Mouse (Mus musculus) forebrain, embryonic 14.5 days (tissue): ENCODE measurements around the gene Dnah11. TPM values are rescaled to one million over a fixed set of nuclear protein-coding genes. Genes with fewer than 3 reads are reported as not detected.
A peak's percentile ranks its signal among the peaks of the same experiment; 100 is the strongest.

Source experiments
- ATAC-seq: fragments of 200-750 bp; cut with Nextera tagmentation; 2 replicates; pipeline ENCODE4 v1.8.0; 2017; ENCODE audit warnings: mild to moderate bottlenecking, moderate library complexity
- DNase-seq: peaks from one replicate; pipeline ENCODE4 v3.0.0-alpha.2; 2015; ENCODE audit warnings: low spot score
- H3K27ac ChIP-seq: fragments of 300-500 bp; sonication (generic); 2 replicates; pipeline ENCODE4 v1.5.1; 2014; ENCODE audit warnings: low read depth, mild to moderate bottlenecking, control low read depth, low read length, moderate library complexity
- H3K27me3 ChIP-seq: fragments of 300-500 bp; sonication (generic); replicated peaks from 2 replicates; pipeline ENCODE4 v1.6.1; 2014; ENCODE audit warnings: low read length, control low read depth, mixed read lengths; ENCODE audit not compliant: control insufficient read depth, insufficient read depth
- H3K36me3 ChIP-seq: fragments of 300-500 bp; sonication (generic); 2 replicates; pipeline ENCODE4 v1.6.1; 2014; ENCODE audit warnings: low read length, control low read depth; ENCODE audit not compliant: control insufficient read depth, insufficient read depth
- H3K4me1 ChIP-seq: fragments of 300-500 bp; sonication (generic); 2 replicates; pipeline ENCODE4 v1.6.1; 2014; ENCODE audit warnings: antibody characterized with exemption, low read length, control low read depth; ENCODE audit not compliant: control insufficient read depth, insufficient read depth
- H3K4me2 ChIP-seq: fragments of 300-500 bp; sonication (generic); 2 replicates; pipeline ENCODE4 v1.6.1; 2014; ENCODE audit warnings: mild to moderate bottlenecking, control low read depth, low read length
- H3K4me3 ChIP-seq: fragments of 300-500 bp; sonication (generic); 2 replicates; pipeline ENCODE4 v1.5.1; 2014; ENCODE audit warnings: low read depth, low read length, control low read depth
- H3K9ac ChIP-seq: fragments of 300-500 bp; sonication (generic); 2 replicates; pipeline ENCODE4 v1.6.1; 2014; ENCODE audit warnings: mild to moderate bottlenecking, low read length, control low read depth, moderate library complexity
- H3K9me3 ChIP-seq: fragments of 300-500 bp; sonication (generic); replicated peaks from 2 replicates; pipeline ENCODE4 v1.6.1; 2016; ENCODE audit warnings: low read length, control low read depth, mixed read lengths; ENCODE audit not compliant: control insufficient read depth
- WGBS: fragments of 180-500 bp; shearing (Covaris S2); extraction: QIAGEN DNeasy Blood & Tissue Kit; methylation state at CpG from one replicate; pipeline ENCODE4 v1.1.7; 2014; 5-methylcytosine and 5-hydroxymethylcytosine counted together
- polyA plus RNA-seq: library from polyadenylated mRNA; unstranded; fragments of >200 nt; fragmentation: Nextera tagmentation; extraction: Ambion mirVana; gene quantifications from 2 replicates; pipeline ENCODE4 v1.2.1, GENCODE M21; 2014

Gene Dnah11
- polyA plus RNA-seq, 1 experiment from 2014 or later: 0.11 TPM

GRCm38 (mm10) chr12:117853316-117853715, 345.5 kb downstream of the Dnah11 start:
- no peak overlapping the region for H3K4me3 ChIP-seq
- H3K27me3 ChIP-seq: no peaks in the 10 kb centered on the region
- peak; percentile 70 for DNase-seq
- H3K36me3 ChIP-seq: no peaks in the 10 kb centered on the region
- H3K9ac ChIP-seq: no peak overlapping the region
- no peak overlapping the region for H3K4me2 ChIP-seq
- no peaks in the 10 kb centered on the region for H3K9me3 ChIP-seq
- no peaks in the 10 kb centered on the region; the same call in 1 of the 2 replicates for H3K4me1 ChIP-seq
- H3K27ac ChIP-seq: no peak overlapping the region
- ATAC-seq: peak; percentile 57
- WGBS: 26% methylated on average over 6 of the region's 6 CpGs

DNA sequence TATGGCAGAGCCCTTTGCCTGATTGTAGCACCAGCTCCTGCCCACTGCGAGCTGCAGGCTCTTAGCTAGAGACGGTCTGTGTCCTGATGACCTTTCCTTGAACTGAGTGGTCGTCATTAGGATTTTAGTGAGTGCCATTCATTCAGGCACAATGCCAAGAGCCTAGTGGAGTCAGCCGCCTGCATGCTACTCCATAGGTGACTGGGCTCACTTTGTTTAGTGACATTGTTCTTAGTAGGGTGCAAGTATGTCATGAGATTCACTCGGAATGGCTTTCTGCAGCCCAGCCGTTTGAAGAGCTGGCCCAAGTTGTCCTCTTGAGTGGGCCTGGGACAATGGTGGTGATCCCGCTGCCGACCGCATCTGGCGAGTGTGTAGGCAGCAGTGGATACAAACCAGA, 348.4 kb downstream of the Dnah11 start:
- Histone ChIP-seq H3K4me2 (no peak overlapping the region), H3K27ac (no peak overlapping the region), H3K4me3 (no peak overlapping the region), H3K36me3 (no peaks in the 10 kb centered on the region), H3K9me3 (no peaks in the 10 kb centered on the region), H3K27me3 (no peaks in the 10 kb centered on the region), H3K9ac (no peak overlapping the region), H3K4me1 (no peaks in the 10 kb centered on the region; the same call in 1 of the 2 replicates)
- WGBS: 19% methylated on average over 10 of the region's 10 CpGs
- ATAC-seq: no peak
- no peak for DNase-seq

DNA sequence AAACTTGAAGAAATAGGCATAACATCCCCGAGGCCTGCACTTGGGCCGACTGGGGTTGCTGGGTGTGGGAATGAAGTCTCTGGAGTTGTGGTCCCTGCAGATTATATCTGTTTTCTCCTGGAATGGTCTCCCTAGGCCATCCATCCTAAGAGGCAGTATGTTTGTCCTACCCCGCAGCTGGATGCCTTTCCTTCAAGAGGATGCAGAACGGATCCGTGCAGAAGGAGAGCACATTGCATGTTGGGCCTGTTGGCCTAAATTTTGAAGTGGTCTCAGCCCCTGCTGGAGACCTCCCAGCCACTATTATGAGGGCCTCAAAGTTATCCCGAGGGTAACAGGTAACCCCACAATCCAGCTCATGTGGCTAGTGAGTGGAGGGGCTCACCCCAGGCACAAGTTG, 350.2 kb downstream of the Dnah11 start:
- WGBS: 94% methylated on average over 6 of the region's 6 CpGs
- Histone ChIP-seq H3K9ac (no peak overlapping the region), H3K4me1 (no peaks in the 10 kb centered on the region; the same call in 1 of the 2 replicates), H3K27me3 (no peaks in the 10 kb centered on the region), H3K4me3 (no peak overlapping the region), H3K4me2 (no peak overlapping the region), H3K27ac (no peak overlapping the region), H3K36me3 (no peaks in the 10 kb centered on the region), H3K9me3 (no peaks in the 10 kb centered on the region)
- ATAC-seq: no peak
- DNase-seq: no peak

DNA sequence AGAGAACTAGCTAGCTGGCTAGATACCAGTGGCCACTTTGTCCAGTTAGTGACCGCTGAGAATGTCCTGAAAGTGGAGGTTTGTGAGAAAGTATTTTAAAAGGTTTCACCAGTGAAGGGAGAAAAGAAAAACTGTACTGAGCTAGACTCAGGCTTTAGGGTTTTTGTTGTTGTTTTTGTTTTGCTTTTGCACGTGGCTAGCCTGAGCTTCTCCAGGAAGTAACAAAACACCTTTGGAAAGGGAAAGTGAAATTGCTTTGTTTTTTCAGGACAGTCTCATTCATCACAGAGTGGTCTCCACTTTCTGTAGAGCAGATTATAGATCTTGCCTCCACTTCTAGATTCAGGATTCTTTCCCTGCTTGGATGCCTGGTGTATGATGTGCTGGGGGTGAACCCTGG, 353.9 kb downstream of the Dnah11 start:
- 19% methylated on average over 2 of the region's 2 CpGs for WGBS
- Histone ChIP-seq H3K27me3 (no peaks in the 10 kb centered on the region), H3K4me2 (peak overlapping the region; percentile 98), H3K4me1 (no peaks in the 10 kb centered on the region), H3K27ac (no peak overlapping the region), H3K36me3 (no peaks in the 10 kb centered on the region), H3K4me3 (no peak overlapping the region), H3K9ac (0 out of 2 replicates have a peak overlapping the region, but pooled peaks have one; percentile 13), H3K9me3 (no peaks in the 10 kb centered on the region)
- DNase-seq (no peak), ATAC-seq (no peak)

DNA sequence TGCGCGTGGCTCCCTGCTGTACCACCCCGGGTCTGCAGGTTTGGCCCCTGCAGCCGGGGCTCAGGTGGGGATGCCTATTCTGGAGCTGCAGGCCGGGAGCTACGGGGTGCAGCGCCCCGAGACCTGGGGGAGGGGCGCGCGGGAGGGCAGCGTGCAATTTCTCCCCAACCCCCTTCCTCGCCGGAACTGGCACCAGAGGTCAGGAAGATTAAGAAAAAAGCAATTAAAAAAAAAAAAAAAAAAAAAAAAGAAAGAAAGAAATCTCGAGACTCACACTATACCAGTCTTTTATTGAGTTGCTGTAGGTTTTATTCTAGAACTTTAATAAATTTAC, 354.8 kb downstream of the Dnah11 start:
- H3K9ac ChIP-seq: peak overlapping the region; percentile 77
- H3K4me1 ChIP-seq: no peaks in the 10 kb centered on the region
- H3K36me3 ChIP-seq: no peaks in the 10 kb centered on the region
- peak overlapping the region; percentile 98 for H3K4me2 ChIP-seq
- ATAC-seq (no peak; the same call in 1 of the 2 replicates), DNase-seq (no peak)
- H3K27ac ChIP-seq: peak overlapping the region; percentile 53; the same call in 1 of the 2 replicates
- peak overlapping the region; percentile 68 for H3K4me3 ChIP-seq
- no peaks in the 10 kb centered on the region for H3K27me3 ChIP-seq
- H3K9me3 ChIP-seq: no peaks in the 10 kb centered on the region
- WGBS: under 1% methylated on average over 15 of the region's 15 CpGs

DNA sequence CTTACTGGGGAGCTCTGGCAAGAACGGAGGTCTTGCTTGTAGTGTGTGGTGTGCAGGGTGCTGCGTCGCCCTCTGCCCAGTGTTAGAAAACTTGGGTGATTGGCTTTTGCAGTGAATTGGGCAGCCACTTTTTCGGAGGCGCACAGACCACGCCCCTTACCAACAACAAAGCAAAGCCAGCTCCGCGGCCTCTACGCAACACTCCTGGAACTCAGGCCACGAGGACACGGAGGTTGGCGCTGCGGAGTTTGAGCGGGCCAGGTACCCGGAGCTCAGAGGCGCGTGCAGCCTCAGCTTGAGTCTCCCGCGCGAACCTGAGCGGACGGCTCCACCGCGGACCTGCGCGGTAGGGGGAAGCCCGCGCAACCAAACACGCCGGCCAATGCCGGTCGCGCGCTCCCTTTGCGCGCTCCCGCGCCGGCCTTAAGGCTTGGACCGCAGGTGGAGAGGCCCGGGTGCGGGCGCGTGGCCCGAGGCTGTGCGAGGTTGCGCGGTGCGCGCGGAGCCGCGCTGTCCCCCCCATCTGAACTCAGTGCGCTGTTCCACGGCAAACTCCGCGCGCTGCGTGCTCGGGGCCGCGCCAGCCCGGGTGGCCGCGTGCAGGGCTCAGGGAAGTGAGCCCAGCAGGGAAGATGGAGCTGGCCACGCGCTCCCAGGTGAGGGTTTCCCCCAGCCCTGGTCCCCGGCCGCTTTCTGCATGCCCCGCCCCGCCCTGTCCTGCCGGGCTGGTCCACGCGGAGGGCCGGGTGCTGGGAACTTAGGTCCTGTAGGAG, 355.4 kb downstream of the Dnah11 start:
- Histone ChIP-seq H3K4me3 (peak overlapping the region; percentile 68), H3K4me2 (peak overlapping the region; percentile 98), H3K4me1 (no peaks in the 10 kb centered on the region), H3K9ac (peak overlapping the region; percentile 77), H3K27me3 (no peaks in the 10 kb centered on the region), H3K27ac (peak overlapping the region; percentile 53; the same call in 1 of the 2 replicates), H3K9me3 (no peaks in the 10 kb centered on the region), H3K36me3 (no peaks in the 10 kb centered on the region)
- DNase-seq (peak; percentile 72), ATAC-seq (peak; percentile 94)
- under 1% methylated on average over 75 of the region's 75 CpGs for WGBS

DNA sequence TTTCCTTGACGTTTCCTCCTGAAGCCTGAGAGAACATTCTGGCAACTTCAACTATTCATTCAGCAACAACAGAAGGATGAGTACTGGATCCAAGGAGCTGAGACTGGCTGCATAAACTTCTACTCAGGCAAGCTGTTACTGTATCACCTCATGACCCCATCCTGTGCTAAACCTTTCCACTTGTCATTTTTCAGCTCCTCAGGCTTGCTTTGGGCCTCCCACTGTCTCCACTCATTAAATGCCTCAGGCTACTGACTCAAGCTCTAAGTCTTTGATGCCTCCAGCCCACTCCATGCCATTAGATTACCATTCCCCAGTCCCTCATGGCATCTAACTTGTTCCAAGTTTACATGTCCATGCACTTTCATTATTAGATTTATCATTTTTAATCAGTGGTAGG, 356.2 kb downstream of the Dnah11 start:
- H3K36me3 ChIP-seq: no peaks in the 10 kb centered on the region
- no peak overlapping the region for H3K4me3 ChIP-seq
- H3K9me3 ChIP-seq: no peaks in the 10 kb centered on the region
- no peak overlapping the region for H3K4me2 ChIP-seq
- no peak overlapping the region for H3K9ac ChIP-seq
- ATAC-seq: no peak
- no peaks in the 10 kb centered on the region for H3K27me3 ChIP-seq
- WGBS: 75% methylated on average over 1 of the region's 1 CpGs
- H3K27ac ChIP-seq: no peak overlapping the region
- no peaks in the 10 kb centered on the region for H3K4me1 ChIP-seq
- no peak for DNase-seq

DNA sequence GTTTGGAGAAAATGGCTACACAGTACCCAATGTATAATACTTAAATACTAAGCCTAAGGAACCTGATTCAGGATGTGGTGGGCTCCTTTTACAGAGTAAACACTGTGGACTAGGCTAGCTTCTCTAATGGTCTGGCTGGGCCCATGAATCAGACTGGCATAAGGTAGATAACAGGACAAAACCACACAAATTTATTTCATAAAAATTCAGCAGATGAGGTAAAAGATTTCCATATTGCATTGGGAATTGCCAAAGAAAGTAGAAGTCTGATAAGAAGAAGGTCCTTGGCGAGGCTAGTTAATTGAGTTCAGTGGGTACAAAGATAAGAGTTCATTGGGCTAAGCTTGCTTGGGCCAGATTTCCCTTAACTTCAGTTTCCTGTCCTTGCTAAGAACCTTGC, 358.1 kb downstream of the Dnah11 start:
- Histone ChIP-seq H3K4me2 (no peak overlapping the region), H3K27me3 (no peaks in the 10 kb centered on the region), H3K36me3 (no peaks in the 10 kb centered on the region), H3K4me1 (no peaks in the 10 kb centered on the region), H3K9me3 (no peaks in the 10 kb centered on the region), H3K27ac (no peak overlapping the region), H3K4me3 (no peak overlapping the region), H3K9ac (no peak overlapping the region)
- ATAC-seq (no peak), DNase-seq (no peak)
- 89% methylated on average over 1 of the region's 1 CpGs for WGBS

DNA sequence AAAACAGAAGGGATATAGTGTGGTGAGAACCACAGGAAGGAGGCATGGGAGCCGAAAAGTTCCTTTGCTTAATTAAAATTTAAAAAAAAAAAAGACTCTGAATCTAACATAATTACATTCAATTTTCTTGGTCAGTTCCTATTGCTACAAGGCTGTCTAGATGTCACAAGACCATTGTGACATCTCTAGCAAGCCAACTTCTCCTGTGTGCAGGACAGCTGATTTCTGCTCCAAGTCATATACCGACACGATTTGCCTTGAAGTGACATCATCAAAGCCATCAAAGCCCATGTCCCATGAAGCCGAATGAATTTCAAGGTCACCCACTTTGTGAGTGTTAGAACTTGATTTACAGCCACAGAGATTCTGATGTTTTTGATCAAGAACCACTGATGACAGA, 361.5 kb downstream of the Dnah11 start:
- H3K9me3 ChIP-seq: no peaks in the 10 kb centered on the region
- no peak for ATAC-seq

More for the DNA sequence above, 361.5 kb downstream of the Dnah11 start:
- Histone ChIP-seq H3K4me1 (no peaks in the 10 kb centered on the region), H3K4me3 (no peak overlapping the region), H3K9ac (no peak overlapping the region), H3K36me3 (no peaks in the 10 kb centered on the region), H3K27ac (no peak overlapping the region), H3K27me3 (no peaks in the 10 kb centered on the region), H3K4me2 (no peak overlapping the region)
- DNase-seq: no peak
- 89% methylated on average over 4 of the region's 4 CpGs for WGBS
